Mouse (Mus musculus) lung, postnatal 0 days (tissue): ENCODE measurements around the gene Dus2.

Experiments
- CTCF ChIP-seq: IDR thresholded peaks from 2 replicates; pipeline ENCODE4 v1.5.1; 2016; ENCODE audit warnings: antibody characterized with exemption, mild to moderate bottlenecking
- EP300 ChIP-seq: IDR thresholded peaks from 2 replicates; pipeline ENCODE4 v1.6.1; 2016; ENCODE audit warnings: antibody characterized with exemption, mild to moderate bottlenecking, control low read depth

GRCm38 (mm10) chr8:106058731-106059612, 67.8 kb downstream of the Dus2 start, which contains the start of gene Nfatc3:
- peak; percentile 56; the same call in 1 of the 2 replicates for TF ChIP-seq EP300
- no peak for TF ChIP-seq CTCF
